Mouse (Mus musculus): ENCODE results near the gene Urb2. TPM values are rescaled to one million over a fixed set of nuclear protein-coding genes. Genes with fewer than 3 reads are reported as not detected.
A peak's percentile ranks its signal among the peaks of the same experiment; 100 is the strongest.

Gene Urb2
- polyA plus RNA-seq (2015; fragmentation: Nextera tagmentation; extraction: Ambion mirVana): 3.6 and 4.5 TPM in 2 replicates

DNA sequence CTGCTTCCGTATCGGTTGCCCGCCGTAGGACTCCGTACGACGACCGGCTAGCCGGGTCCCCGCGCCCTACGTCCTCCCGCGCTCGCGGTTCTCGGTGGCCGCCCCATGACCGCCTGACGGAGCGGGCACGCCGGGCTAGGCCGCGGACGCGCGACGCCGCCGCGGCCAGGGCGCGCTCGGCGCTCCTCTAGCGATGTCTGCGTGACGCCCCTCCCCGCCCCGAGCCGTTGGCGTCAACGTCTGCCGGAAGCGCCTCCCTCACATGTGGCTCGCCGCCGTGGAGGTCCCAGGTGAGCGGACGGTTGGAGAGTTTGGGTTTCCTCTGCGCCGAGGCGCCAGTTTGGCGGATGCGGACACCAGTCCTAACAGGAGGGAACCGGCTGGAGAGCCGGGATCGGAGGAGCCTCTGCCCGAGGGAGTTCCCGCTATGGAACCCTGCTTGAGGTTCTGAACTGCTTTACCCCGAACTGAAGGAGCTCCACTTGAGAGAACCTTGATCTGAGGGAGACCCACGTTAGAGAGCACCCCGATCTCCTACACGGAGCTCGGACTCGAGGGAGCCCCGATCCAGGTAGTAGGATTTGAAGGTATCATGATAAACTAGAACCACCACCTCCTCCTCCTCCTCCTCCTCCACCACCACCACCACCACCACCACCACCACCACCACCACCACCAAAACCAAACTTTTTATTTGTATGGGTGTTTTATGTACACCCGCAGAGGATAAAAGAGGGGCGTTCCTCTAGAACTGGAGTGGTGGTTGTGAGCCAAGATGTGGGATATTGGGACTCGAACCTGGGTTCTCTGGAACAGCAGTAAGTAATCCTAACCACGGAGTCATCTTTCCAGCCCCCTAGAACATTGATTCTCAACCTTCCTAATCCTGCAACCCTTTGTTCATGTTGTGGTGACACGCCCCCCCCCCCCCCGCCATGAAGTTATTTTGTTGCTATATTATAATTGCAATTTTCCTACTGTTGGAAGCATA, at the start of gene Urb2, which contains the start of gene Taf5l:
Gene Urb2, plus strand, starts transcription at position 272 of the 991 bp plus-strand sequence.
Gene Taf5l, minus strand, starts transcription at position 161 of the 991 bp plus-strand sequence.
- H3K27ac ChIP-seq: peak within 1 kb of the TSS; percentile 91
- H3K36me3 ChIP-seq: 0 out of 2 replicates have a peak, but pooled peaks cover 13% of the 10 kb centered on the region
- peaks cover 16% of the 10 kb centered on the region for H3K4me1 ChIP-seq
- H3K9ac ChIP-seq: peak within 1 kb of the TSS; percentile 73
- ATAC-seq (ENCODE audit: insufficient read depth, low FRiP score, low read depth): peak; percentile 90
- no peaks in the 10 kb centered on the region for H3K27me3 ChIP-seq (replicated peaks)
- peak within 1 kb of the TSS; percentile 75 for H3K4me2 ChIP-seq
- WGBS: 1% methylated on average over 60 of the region's 74 CpGs
- no peaks in the 10 kb centered on the region for H3K9me3 ChIP-seq
- peak within 1 kb of the TSS; percentile 90 for H3K4me3 ChIP-seq (replicated peaks)

GRCm38 (mm10) chr8:123973495-123973894, 47.8 kb upstream of the Urb2 start:
- Histone ChIP-seq H3K36me3 (no peaks in the 10 kb centered on the region), H3K4me3 (replicated peaks) (no peak overlapping the region), H3K27me3 (replicated peaks) (no peaks in the 10 kb centered on the region), H3K9ac (no peak overlapping the region), H3K4me2 (no peak overlapping the region), H3K4me1 (peaks cover 5% of the 10 kb centered on the region; the same call in 1 of the 2 replicates), H3K27ac (no peak overlapping the region), H3K9me3 (no peaks in the 10 kb centered on the region)
- peak; percentile 48; the same call in 1 of the 2 replicates for ATAC-seq (ENCODE audit: insufficient read depth, low FRiP score, low read depth)
- WGBS: 66% methylated on average over 1 of the region's 1 CpGs

DNA sequence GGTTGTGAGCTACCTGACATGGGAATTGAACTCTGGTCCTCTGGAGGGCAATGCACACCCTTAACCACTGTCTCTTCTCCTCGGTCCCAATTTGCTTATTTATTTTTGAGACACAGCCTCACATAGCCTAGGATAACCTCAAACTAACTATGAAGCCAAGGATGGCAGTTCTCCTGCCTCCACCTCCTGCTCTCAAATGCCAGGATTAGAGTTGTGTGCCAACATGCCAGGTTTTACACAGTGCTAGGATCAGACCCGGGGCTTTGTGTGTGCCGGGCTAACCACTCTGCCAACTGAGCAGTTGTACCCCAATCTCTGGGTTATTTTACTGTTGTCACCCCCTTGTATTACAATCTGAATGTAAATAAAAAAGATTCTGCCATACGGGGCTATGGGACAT, 43.8 kb upstream of the Urb2 start:
- Histone ChIP-seq H3K4me3 (replicated peaks) (no peak overlapping the region), H3K4me2 (no peak overlapping the region), H3K36me3 (no peaks in the 10 kb centered on the region), H3K27me3 (replicated peaks) (no peaks in the 10 kb centered on the region), H3K9me3 (no peaks in the 10 kb centered on the region), H3K9ac (no peak overlapping the region), H3K4me1 (peaks cover 21% of the 10 kb centered on the region), H3K27ac (no peak overlapping the region)
- ATAC-seq (ENCODE audit: insufficient read depth, low FRiP score, low read depth): no peak
- 76% methylated on average over 4 of the region's 4 CpGs for WGBS

DNA sequence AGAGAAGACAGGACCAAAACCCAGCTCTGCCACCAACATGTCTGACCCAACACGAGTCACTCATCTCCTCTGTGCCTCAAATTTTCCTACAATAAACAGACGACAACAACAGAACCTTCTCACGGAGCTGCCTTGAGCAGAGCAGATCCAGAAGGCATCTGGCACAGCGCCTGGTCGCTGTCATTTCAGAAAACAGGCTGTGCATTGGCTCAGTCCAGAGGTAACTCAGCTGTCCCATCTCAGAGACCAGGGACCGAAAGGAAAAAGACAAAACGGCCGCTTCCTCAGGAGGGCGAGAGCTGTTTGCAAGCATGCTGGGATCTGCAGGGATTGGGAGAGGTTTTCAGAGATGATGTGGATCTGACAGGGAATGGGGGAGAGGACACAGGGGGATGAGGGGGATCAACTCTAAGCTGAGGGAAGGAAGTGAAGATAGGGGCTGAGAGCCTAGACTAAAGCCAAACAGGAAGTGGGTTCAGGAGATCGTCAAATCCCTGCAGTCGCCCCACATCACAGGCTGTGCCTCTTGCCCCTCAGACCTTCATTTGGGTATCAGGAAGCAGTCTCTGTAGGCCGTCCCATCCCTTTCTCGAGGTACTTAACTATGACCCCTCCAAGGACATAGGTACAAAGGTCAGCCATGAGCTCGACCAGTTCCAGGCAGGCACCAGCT, 43.0 kb upstream of the Urb2 start:
- no peaks in the 10 kb centered on the region for H3K27me3 ChIP-seq (replicated peaks)
- WGBS: 27% methylated on average over 14 of the region's 14 CpGs
- no peak overlapping the region for H3K4me3 ChIP-seq (replicated peaks)
- peak overlapping the region; percentile 19; the same call in 1 of the 2 replicates for H3K4me2 ChIP-seq
- H3K9me3 ChIP-seq: no peaks in the 10 kb centered on the region
- H3K36me3 ChIP-seq: no peaks in the 10 kb centered on the region
- H3K27ac ChIP-seq: peak overlapping the region; percentile 31
- no peak for ATAC-seq (ENCODE audit: insufficient read depth, low FRiP score, low read depth)
- H3K9ac ChIP-seq: no peak overlapping the region
- peaks cover 23% of the 10 kb centered on the region for H3K4me1 ChIP-seq

DNA sequence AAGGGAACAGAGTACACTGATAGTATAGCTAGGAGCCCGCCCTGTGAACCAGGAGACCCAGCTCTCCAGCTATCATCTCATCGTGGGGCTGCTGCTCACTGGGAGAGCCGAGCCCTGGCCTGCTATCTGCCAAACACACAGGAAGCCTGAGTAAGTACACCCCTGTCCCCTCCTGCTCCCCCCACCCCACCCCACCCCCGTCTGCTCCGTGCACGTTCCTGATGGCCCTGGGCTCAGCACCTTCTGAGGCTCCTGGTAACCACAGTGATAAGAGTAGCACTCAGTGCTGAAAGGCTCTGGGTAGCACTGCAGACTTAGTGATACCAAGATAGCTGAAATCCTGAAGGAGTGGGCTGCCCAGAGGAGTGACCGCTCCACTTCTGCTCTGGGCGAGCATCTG, 42.4 kb upstream of the Urb2 start:
- WGBS: 59% methylated on average over 8 of the region's 8 CpGs
- peaks cover 23% of the 10 kb centered on the region for H3K4me1 ChIP-seq
- peak; percentile 83 for ATAC-seq (ENCODE audit: insufficient read depth, low FRiP score, low read depth)
- H3K36me3 ChIP-seq: no peaks in the 10 kb centered on the region
- H3K9me3 ChIP-seq: no peaks in the 10 kb centered on the region
- H3K27ac ChIP-seq: peak overlapping the region; percentile 31
- H3K4me3 ChIP-seq (replicated peaks): no peak overlapping the region
- H3K4me2 ChIP-seq: peak overlapping the region; percentile 19; the same call in 1 of the 2 replicates
- no peak overlapping the region for H3K9ac ChIP-seq
- no peaks in the 10 kb centered on the region for H3K27me3 ChIP-seq (replicated peaks)

GRCm38 (mm10) chr8:123980239-123980638, 41.1 kb upstream of the Urb2 start:
- no peak for ATAC-seq (ENCODE audit: insufficient read depth, low FRiP score, low read depth)
- Histone ChIP-seq H3K27ac (no peak overlapping the region), H3K36me3 (no peaks in the 10 kb centered on the region), H3K4me3 (replicated peaks) (no peak overlapping the region), H3K4me1 (peaks cover 23% of the 10 kb centered on the region), H3K27me3 (replicated peaks) (no peaks in the 10 kb centered on the region), H3K9ac (no peak overlapping the region), H3K9me3 (no peaks in the 10 kb centered on the region), H3K4me2 (no peak overlapping the region)
- WGBS: 71% methylated on average over 4 of the region's 4 CpGs

- no peak for ATAC-seq (ENCODE audit: insufficient read depth, low FRiP score, low read depth)
Measured at GRCm38 (mm10) chr8:123981674-123982073, 39.6 kb upstream of the Urb2 start.

GRCm38 (mm10) chr8:123982291-123982793, 39.0 kb upstream of the Urb2 start:
- ATAC-seq (ENCODE audit: insufficient read depth, low FRiP score, low read depth): no peak
- WGBS: under 1% methylated on average over 48 of the region's 48 CpGs
- peak overlapping the region; percentile 83 for H3K4me3 ChIP-seq (replicated peaks)

More at GRCm38 (mm10) chr8:123981674-123982073, 39.6 kb upstream of the Urb2 start:
- Histone ChIP-seq H3K4me1 (peaks cover 23% of the 10 kb centered on the region), H3K4me3 (replicated peaks) (peak overlapping the region; percentile 83), H3K9me3 (no peaks in the 10 kb centered on the region), H3K9ac (peak overlapping the region; percentile 12; the same call in 1 of the 2 replicates), H3K36me3 (no peaks in the 10 kb centered on the region), H3K27me3 (replicated peaks) (no peaks in the 10 kb centered on the region), H3K27ac (no peak overlapping the region), H3K4me2 (peak overlapping the region; percentile 93)
- 33% methylated on average over 4 of the region's 4 CpGs for WGBS

GRCm38 (mm10) chr8:123982826-123983400, 38.4 kb upstream of the Urb2 start, which contains the start of gene Abcb10:
Gene Abcb10 (minus strand): TSS chr8:123983122.
- H3K36me3 ChIP-seq: no peaks in the 10 kb centered on the region
- H3K9ac ChIP-seq: peak within 1 kb of the TSS; percentile 86
- H3K27ac ChIP-seq: peak within 1 kb of the TSS; percentile 96
- H3K4me2 ChIP-seq: peak within 1 kb of the TSS; percentile 93
- no peaks in the 10 kb centered on the region for H3K27me3 ChIP-seq (replicated peaks)
- ATAC-seq (ENCODE audit: insufficient read depth, low FRiP score, low read depth): peak; percentile 95
- H3K9me3 ChIP-seq: no peaks in the 10 kb centered on the region
- H3K4me3 ChIP-seq (replicated peaks): peak within 1 kb of the TSS; percentile 83
- H3K4me1 ChIP-seq: peaks cover 19% of the 10 kb centered on the region
- WGBS: under 1% methylated on average over 45 of the region's 56 CpGs

More at GRCm38 (mm10) chr8:123982291-123982793, 39.0 kb upstream of the Urb2 start:
- Histone ChIP-seq H3K4me2 (peak overlapping the region; percentile 93), H3K27me3 (replicated peaks) (no peaks in the 10 kb centered on the region), H3K9ac (peak overlapping the region; percentile 86), H3K9me3 (no peaks in the 10 kb centered on the region), H3K4me1 (peaks cover 23% of the 10 kb centered on the region), H3K27ac (peak overlapping the region; percentile 96), H3K36me3 (no peaks in the 10 kb centered on the region)

DNA sequence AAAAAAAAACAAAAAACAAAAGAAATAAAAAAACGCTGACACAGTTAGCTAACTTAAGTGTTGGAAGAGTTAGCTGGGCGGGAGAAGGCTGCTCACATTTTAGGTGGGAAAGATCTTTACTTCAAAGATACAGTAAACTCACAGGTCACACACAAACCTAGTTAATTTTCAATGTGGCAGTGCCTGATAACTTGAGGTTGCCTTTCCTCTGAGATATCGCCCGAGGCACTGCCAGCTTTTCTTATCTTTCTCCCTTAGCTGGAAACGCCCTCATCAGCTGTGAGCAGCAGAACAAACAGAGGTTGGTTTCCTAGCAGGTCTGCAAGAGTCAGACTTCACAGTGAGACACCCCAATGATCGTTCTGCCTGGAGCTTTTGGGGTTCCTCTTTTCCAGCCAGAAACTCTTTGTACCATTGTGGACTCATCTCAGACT, 32.7 kb upstream of the Urb2 start:
- 46% methylated on average over 6 of the region's 6 CpGs for WGBS
- H3K4me2 ChIP-seq: no peak overlapping the region

DNA sequence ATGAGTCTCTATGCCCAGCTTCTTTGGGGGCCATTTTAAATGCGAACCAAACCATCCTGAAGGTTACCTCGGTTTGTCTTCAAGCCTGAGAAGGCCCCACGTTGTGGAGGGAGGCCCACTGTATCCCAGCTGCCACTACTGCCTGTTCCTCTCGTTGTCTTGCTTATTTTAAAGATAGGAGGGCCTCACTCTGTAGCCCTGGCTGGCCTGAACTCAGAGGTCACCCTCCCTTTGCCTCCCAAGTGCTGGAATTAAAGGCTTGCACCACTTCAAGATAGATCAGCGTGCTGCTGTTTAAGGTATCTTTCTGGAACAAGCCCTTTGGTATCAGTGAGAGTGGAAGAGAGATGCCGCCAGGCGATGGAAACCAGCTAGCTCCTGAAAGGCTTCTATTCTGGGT, 32.2 kb upstream of the Urb2 start:
- no peak; the same call in 1 of the 2 replicates for ATAC-seq (ENCODE audit: insufficient read depth, low FRiP score, low read depth)

More for the DNA sequence above, 32.7 kb upstream of the Urb2 start:
- Histone ChIP-seq H3K9ac (no peak overlapping the region), H3K27me3 (replicated peaks) (no peaks in the 10 kb centered on the region), H3K9me3 (no peaks in the 10 kb centered on the region), H3K36me3 (0 out of 2 replicates have a peak, but pooled peaks cover 2% of the 10 kb centered on the region), H3K4me1 (peaks cover 9% of the 10 kb centered on the region; the same call in 1 of the 2 replicates), H3K4me3 (replicated peaks) (no peak overlapping the region), H3K27ac (peak overlapping the region; percentile 76)
- ATAC-seq (ENCODE audit: insufficient read depth, low FRiP score, low read depth): peak; percentile 89

More for the DNA sequence above, 32.2 kb upstream of the Urb2 start:
- Histone ChIP-seq H3K9ac (no peak overlapping the region), H3K9me3 (no peaks in the 10 kb centered on the region), H3K27ac (peak overlapping the region; percentile 76), H3K27me3 (replicated peaks) (no peaks in the 10 kb centered on the region), H3K4me2 (no peak overlapping the region), H3K36me3 (0 out of 2 replicates have a peak, but pooled peaks cover 2% of the 10 kb centered on the region), H3K4me3 (replicated peaks) (no peak overlapping the region), H3K4me1 (peaks cover 9% of the 10 kb centered on the region; the same call in 1 of the 2 replicates)
- WGBS: 39% methylated on average over 7 of the region's 7 CpGs
